Mouse (Mus musculus) kidney, adult 2 months (tissue): ENCODE results near the gene Tsen2.

Experiments
- CTCF ChIP-seq: fragments of 200-500 bp; conservative IDR thresholded peaks from 2 replicates; pipeline ENCODE4 v1.5.1; 2011; ENCODE audit warnings: low read depth, mild to moderate bottlenecking, control low read depth, low read length, moderate library complexity, mixed read lengths; ENCODE audit not compliant: insufficient read depth, insufficient read length
- POLR2A ChIP-seq: fragments of 200-500 bp; IDR thresholded peaks from one replicate; pipeline ENCODE4 v1.6.1; 2011; ENCODE audit warnings: low read depth, low read length, control low read depth

DNA sequence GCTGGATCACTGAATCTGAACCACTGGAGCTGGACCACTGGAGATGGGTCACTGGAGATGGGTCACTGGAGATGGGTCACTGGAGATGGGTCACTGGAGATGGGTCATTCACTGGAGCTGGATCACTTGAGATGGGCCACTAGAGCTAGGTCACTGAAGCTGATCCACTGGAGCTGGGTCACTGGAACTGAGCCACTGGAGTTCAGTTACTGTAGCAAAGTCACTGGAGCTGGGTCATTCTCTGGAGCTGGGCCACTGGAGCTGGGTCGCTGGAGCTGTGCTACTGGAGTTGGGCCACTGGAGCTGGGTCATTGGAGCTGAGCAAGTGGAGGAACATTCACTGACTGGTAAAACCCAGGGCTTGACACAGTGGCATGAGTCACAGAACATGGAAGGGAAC, 38.0 kb upstream of the Tsen2 start:
- TF ChIP-seq CTCF (no peak), POLR2A (no peak)
